Mouse (Mus musculus) limb, embryonic 12.5 days (tissue): ENCODE measurements around the gene Gcgr. TPM values are rescaled to one million over a fixed set of nuclear protein-coding genes. Genes with fewer than 3 reads are reported as not detected.

Experiments used
- polyA plus RNA-seq: library from polyadenylated mRNA; unstranded; fragments of >200 nt; fragmentation: Nextera tagmentation; extraction: Ambion mirVana; gene quantifications from 2 replicates; pipeline ENCODE4 v1.2.1, GENCODE M21; 2016

Gene Gcgr
- polyA plus RNA-seq, 1 experiment from 2014 or later = 4.0 TPM

Other genes starting within 250 kb of the Gcgr start
- gene Actg1, start 182.2 kb upstream of the Gcgr start, polyA plus RNA-seq = 2,805 and 2,814 TPM in 2 replicates
- 0.64 TPM in 2 replicates for gene Fscn2, start 169.2 kb upstream of the Gcgr start, polyA plus RNA-seq
- gene Faap100, start 151.9 kb upstream of the Gcgr start, polyA plus RNA-seq = 38.0 and 40.0 TPM in 2 replicates
- 49.8 and 56.0 TPM in 2 replicates for gene Nploc4, start 93.0 kb upstream of the Gcgr start, polyA plus RNA-seq
- not detected in 2 replicates for gene Tspan10, start 88.1 kb upstream of the Gcgr start, polyA plus RNA-seq
- 0.20 TPM in 1 of 2 replicates, not detected in the other for gene Pde6g, start 77.2 kb upstream of the Gcgr start, polyA plus RNA-seq
- gene Oxld1, start 72.6 kb upstream of the Gcgr start, polyA plus RNA-seq = 10.4 and 13.2 TPM in 2 replicates
- gene Ccdc137, start 72.6 kb upstream of the Gcgr start, polyA plus RNA-seq = 47.8 and 52.4 TPM in 2 replicates
- gene Arl16, start 63.1 kb upstream of the Gcgr start, polyA plus RNA-seq = 58.5 and 58.9 TPM in 2 replicates
- gene Mrpl12, start 46.1 kb upstream of the Gcgr start, polyA plus RNA-seq = 135 and 139 TPM in 2 replicates
- gene Slc25a10, start 38.9 kb upstream of the Gcgr start, polyA plus RNA-seq = 54.6 and 59.8 TPM in 2 replicates
- 221 and 229 TPM in 2 replicates for gene Mcrip1, start 19.0 kb downstream of the Gcgr start, polyA plus RNA-seq
- gene Ppp1r27, start 20.4 kb downstream of the Gcgr start, polyA plus RNA-seq = not detected in 2 replicates
- gene P4hb, start 42.6 kb downstream of the Gcgr start, polyA plus RNA-seq = 620 and 631 TPM in 2 replicates
- 484 and 518 TPM in 2 replicates for gene Arhgdia, start 50.9 kb downstream of the Gcgr start, polyA plus RNA-seq
- gene Alyref, start 67.7 kb downstream of the Gcgr start, polyA plus RNA-seq = 671 and 778 TPM in 2 replicates
- 202 and 203 TPM in 2 replicates for gene Anapc11, start 67.7 kb downstream of the Gcgr start, polyA plus RNA-seq
- 0.65 and 0.95 TPM in 2 replicates for gene Npb, start 77.8 kb downstream of the Gcgr start, polyA plus RNA-seq
- 143 and 156 TPM in 2 replicates for gene Pcyt2, start 87.2 kb downstream of the Gcgr start, polyA plus RNA-seq
- gene Sirt7, start 94.5 kb downstream of the Gcgr start, polyA plus RNA-seq = 29.5 and 29.9 TPM in 2 replicates
- gene Mafg, start 102.9 kb downstream of the Gcgr start, polyA plus RNA-seq = 28.8 and 29.9 TPM in 2 replicates
- 29.9 and 34.3 TPM in 2 replicates for gene Pycr1, start 113.1 kb downstream of the Gcgr start, polyA plus RNA-seq
- 0.36 and 0.68 TPM in 2 replicates for gene Myadml2, start 117.5 kb downstream of the Gcgr start, polyA plus RNA-seq
- 8.8 and 12.6 TPM in 2 replicates for gene Notum, start 130.5 kb downstream of the Gcgr start, polyA plus RNA-seq
- gene Aspscr1, start 142.3 kb downstream of the Gcgr start, polyA plus RNA-seq = 142 and 149 TPM in 2 replicates
- 131 and 138 TPM in 2 replicates for gene Cenpx, start 183.0 kb downstream of the Gcgr start, polyA plus RNA-seq
- 77.9 and 78.4 TPM in 2 replicates for gene Lrrc45, start 183.2 kb downstream of the Gcgr start, polyA plus RNA-seq
- 48.5 and 51.2 TPM in 2 replicates for gene Rac3, start 190.8 kb downstream of the Gcgr start, polyA plus RNA-seq
- 14.8 and 17.8 TPM in 2 replicates for gene Dcxr, start 196.6 kb downstream of the Gcgr start, polyA plus RNA-seq
- gene Cbr2, start 201.4 kb downstream of the Gcgr start, polyA plus RNA-seq = 4.6 and 7.2 TPM in 2 replicates
- gene Hmga1b, start 232.1 kb downstream of the Gcgr start, polyA plus RNA-seq = 6.4 and 8.4 TPM in 2 replicates